Mouse (Mus musculus): ENCODE data around the gene Cnih1.
A peak's percentile ranks its signal among the peaks of the same experiment; 100 is the strongest.
"Not testable (repeated sequence)": the region's sequence is repeated elsewhere in the genome, so short reads cannot be mapped to it uniquely, and the experiment has no call there.

Gene Cnih1

DNA sequence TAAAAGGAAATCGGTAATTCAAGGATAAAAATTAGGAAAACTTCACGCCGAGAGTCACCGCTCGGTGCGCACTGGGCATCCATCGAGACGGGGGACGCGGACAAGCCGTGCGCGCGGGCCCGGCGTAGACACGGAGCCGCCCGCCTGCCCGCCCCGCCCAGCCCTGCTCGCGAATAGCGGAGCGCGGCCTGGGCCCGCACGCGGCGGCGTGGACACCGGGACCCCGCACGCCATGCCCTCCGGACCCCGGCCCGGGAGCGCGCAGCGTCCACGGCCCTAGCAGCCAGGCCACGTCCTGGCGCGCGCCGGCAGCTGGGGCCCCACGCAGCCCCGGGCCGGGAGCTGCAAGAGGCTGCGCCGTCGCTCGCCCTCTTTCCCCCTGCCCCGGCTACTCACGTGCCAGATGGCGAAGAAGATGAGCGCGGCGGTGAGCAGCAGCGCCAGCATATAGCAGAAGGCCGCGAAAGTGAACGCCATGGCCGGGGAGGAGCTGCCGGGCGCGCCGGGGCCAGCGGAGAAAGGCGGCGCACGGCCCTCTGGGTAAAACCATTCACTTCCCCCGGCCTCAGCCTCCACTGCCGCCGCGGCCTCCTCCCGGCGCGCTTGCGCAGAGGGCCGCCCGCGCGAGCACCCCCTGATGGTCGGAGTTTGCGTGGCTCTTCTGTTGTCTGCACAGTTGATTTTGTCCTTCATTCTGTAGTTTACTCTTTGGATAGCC is at the start of gene Cnih1:
Gene Cnih1 (minus strand): TSS at position 625 of the 718 bp plus-strand sequence.
- peak; percentile 94 for DNase-seq (ENCODE audit: low spot score)

DNA sequence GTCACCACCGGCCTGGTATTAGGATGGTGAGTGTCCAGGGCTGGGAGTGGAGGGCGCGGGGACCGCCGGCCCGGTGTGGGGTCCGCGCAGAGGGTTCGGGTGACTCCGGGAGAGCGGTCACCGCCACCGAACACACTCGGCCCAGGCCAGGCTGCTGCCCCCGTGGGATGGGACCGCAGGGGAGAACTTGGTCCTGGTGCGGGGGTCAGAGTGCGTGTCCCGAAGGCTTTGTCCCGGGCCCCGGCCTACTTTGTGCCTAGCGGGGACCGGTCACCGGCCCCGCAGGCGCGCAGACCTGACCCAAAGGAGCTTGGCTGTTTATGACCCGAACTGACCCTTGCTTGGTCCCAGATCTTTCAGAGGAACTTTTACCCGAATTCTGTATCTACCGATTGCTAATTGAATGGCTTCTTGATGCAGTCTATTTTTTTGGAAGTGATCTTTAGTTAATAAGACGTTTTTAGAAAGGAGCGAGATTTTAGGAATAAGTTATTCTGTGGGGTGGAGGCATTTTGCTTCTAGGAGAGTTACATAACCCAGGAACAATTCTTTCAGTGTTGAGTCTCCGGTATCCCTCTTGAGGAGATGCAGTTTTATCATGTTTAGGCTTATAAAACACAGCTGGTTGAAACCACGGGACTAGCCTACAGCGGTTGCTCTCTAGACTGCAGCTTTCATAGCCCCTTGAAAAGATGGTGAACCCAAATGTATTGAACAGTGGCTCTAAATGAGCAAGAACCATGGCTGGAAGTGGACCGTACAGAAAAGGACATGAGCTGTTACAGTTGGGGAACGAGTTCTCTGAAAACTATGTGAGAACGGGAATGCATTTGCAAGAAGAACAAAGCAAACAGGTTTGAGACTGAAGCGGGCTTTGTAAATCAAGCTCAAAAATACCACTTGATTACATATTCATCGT is 44.4 kb upstream of the Cnih1 start:
- DNase-seq (ENCODE audit: low spot score): peak; percentile 70

DNA sequence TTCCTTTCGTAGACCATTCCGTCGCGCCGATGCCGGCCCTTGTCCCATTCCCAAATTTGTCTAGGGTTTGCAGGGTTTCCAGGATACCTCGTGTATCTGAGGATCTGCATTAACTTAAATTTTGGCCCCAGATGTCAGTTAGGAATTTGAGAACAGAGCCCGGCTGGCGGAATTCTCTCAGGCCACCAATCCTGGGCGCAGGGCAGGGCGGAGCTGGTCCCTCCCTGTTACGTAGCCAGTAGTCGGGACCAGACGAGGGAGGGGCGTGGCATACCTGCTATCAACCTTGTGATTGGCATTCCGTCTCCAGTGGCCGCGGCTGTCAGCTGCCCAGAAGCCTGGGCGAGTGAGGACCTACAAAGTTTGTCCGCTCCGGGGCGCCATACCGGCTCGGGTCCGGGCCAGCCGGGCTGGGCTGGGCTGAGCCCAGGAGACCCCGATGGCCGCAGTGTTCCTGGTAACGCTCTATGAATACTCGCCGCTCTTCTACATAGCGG is 43.7 kb upstream of the Cnih1 start, which contains the start of gene Cgrrf1:
Gene Cgrrf1 (plus strand): TSS at position 289 of the 497 bp plus-strand sequence.
- DNase-seq (ENCODE audit: low spot score): peak; percentile 97

DNA sequence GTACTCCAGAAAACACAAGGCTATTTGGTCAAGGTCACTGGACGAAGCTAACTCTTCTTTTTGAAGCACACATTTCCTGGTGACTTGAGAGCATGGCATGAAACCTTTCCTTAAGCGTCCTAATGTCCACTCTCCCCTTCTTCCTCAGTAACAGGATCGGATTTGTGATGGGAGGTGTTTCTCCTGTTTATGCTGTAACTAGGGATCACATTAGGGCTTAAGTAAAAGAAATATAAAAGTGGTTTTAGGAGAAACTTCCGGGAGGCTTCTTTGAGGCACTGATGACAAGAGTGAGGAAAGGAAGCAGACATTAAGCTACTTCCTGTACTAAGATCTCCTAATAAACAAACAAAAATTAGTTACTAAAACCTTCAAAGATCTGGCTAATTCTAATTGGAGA is 43.1 kb upstream of the Cnih1 start:
- DNase-seq (ENCODE audit: low spot score): no peak

- DNase-seq (ENCODE audit: low spot score): no peak
Observed at GRCm38 (mm10) chr14:46827430-46827829, 39.2 kb upstream of the Cnih1 start.

- DNase-seq (ENCODE audit: low spot score): no peak
Observed at GRCm38 (mm10) chr14:46823996-46824395, 35.8 kb upstream of the Cnih1 start.

DNA sequence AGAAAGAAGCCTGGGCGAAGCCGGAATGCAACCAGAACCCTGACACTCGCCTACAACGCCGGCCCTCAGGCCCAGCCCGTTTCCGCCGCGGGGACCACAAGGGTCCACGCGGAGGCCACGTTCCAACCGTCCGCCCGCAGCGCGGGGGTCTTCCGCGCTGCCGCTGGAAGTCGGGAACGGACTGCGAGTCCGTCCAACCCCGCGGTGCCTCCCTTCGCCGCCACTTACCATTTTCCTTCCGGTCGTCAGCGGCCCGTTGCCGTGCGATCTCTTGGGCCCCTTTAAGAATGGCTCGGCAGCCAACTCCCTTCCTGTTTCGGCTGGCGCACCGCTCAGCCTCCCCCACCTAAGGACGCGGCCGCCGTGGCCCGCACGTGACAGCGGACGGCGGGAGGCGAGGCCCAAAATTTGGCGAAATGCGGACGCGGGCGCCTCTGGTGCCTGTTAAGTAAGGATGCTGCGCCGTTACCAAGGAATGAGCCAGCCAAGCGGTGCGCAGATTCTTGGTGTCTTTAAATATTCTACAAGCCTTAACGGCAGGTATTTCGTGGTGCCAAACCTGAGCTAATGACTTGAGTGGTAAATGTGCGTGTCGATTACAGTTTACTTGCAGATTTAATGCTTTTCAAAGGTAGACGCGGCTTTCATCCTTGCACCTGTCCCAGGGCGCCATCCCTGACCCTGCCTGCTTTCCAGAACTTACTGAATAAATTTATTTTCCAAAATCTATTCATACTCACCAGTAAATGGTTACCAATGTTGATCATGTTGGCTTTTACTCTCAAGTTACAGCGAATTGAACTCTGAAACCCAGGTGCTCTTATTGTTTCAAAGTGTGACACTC is 33.9 kb upstream of the Cnih1 start, which contains the start of gene Gmfb:
Gene Gmfb (minus strand): TSS at position 370 of the 844 bp plus-strand sequence.
- DNase-seq (ENCODE audit: low spot score): peak; percentile 95

- DNase-seq (ENCODE audit: low spot score): no peak
Observed at GRCm38 (mm10) chr14:46821271-46821872, 33.2 kb upstream of the Cnih1 start.

DNA sequence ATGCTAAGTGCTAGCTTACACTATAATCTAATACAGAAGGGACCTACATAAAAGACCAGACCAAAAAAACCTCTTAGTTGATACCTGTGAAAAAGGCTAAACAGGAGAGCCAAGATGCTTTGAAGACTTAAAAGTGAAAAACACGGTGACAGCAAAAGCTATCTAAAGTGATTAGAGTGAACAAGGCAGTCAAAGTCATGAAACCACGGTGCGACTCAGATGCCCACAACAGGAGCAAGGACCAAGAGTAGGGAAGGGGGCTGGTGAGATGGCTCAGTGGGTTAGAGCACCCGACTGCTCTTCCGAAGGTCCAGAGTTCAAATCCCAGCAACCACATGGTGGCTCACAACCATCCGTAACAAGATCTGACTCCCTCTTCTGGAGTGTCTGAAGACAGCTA is 31.8 kb upstream of the Cnih1 start:
- not testable (repeated sequence) for DNase-seq (ENCODE audit: low spot score)

GRCm38 (mm10) chr14:46818743-46819142 is 30.5 kb upstream of the Cnih1 start:
- no peak for DNase-seq (ENCODE audit: low spot score)

DNA sequence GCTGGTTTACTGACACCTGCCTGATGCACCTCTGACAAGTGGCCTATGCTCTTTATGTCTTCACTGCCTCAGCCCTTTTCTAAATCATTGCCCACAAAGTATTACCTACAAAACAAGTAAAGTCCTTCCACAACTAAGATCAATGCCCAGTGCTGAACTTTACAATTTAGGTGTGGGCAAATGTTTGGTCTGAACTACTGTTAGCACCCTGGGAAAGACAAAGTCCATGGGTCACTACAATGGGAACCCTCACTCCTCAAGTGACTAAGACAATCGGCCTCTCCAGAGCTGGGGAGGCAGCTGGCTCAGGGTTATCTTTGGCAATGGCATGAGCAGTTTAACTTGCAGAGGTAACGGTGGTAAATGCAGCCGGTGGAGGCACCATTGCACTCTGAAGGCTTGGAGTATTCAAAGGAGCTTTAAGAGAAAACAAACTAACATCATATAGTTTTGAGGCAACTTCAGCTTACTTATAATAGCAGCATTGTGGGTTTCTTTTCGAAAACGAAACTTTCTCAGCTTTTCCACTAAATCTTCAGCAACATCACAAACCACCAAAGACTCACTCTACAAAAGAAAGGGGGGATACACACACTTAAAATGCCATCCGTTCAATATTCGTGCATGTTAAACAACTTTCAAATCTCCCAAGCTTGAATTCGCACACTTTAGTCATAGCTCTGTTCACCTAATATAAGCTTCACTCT is 28.9 kb upstream of the Cnih1 start:
- no peak for DNase-seq (ENCODE audit: low spot score)

DNA sequence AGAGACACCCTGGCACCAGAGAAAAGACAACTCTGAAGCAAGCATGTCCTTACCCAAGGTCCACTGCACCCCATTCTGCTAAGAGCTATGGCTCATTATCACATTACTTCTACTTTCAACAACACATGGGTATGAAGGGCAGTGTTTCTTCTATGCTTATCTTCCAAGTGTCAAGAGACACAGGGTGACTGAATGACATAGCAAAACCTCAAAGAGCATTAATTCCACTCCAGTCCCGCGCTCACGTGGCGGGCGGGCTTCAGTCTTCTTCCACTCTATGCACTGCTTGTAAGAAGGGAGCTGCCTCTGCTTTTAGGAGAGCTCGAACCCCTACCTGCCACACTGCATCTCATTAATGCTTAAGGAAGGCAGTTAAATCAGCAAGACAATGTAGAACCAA is 27.4 kb upstream of the Cnih1 start:
- peak; percentile 21 for DNase-seq (ENCODE audit: low spot score)

DNA sequence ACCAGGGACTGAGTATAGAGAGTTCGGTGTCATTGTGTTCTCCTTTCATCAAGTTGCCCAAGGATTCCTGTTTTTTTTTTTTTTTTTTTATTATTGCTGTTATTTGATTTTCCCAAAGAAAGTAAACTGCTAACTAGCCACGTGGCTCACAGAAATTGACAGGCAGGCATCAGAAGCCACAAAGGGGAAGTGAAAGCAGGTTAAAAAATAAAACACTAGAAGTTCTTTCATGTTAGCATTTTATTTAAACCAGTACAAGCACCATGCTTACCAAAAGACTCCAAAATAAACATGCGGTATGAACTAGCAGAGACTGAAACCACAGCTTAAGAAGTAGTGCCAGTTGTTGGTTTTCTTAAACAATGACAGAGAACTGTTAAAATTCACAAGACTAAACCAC is 19.7 kb upstream of the Cnih1 start:
- DNase-seq (ENCODE audit: low spot score): no peak

- DNase-seq (ENCODE audit: low spot score): peak; percentile 30
Observed at GRCm38 (mm10) chr14:46806186-46806585, 18.0 kb upstream of the Cnih1 start.

GRCm38 (mm10) chr14:46803791-46804190 is 15.6 kb upstream of the Cnih1 start:
- peak; percentile 16 for DNase-seq (ENCODE audit: low spot score)

- DNase-seq (ENCODE audit: low spot score): peak; percentile 34
Observed at GRCm38 (mm10) chr14:46803259-46803658, 15.0 kb upstream of the Cnih1 start.

- DNase-seq (ENCODE audit: low spot score): peak; percentile 30
Observed at GRCm38 (mm10) chr14:46800684-46801345, 12.6 kb upstream of the Cnih1 start.

DNA sequence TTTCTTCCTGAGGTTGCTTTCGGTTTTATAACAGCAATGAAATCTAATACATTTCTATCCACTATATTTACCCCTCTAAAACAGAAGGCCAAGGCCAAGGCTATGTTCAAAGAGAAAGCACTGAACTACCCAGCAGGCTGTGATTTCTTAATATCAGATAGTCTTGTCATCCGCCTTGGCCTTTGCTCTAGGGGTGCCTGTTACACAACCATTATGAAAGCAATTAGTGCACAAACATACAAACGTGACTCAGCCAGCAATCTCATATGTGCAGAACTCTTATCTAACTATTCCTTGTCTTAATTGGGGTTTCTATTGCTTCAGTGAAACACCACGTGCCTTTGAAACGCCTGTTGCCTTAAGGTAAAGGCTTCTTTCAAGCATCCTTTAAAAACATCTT is 5.9 kb upstream of the Cnih1 start:
- no peak for DNase-seq (ENCODE audit: low spot score)

DNA sequence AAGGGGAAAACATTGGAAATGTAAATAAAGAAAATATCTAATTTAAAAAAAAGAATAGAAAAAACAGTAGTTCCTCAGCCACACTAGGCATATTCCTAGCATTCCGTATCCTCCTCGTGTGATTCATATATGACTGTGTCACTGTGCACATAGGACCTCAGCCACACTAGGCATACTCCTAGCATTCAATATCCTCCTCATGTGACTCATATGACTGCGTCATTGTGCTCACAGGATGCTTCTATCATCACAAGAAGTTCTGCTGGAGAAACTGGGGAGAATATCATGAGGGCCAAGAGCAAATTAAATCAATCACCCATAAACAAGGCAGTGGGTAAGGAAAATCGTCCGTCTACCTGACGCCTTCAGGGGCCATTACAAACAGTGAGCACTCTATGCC is 2.5 kb upstream of the Cnih1 start:
- DNase-seq (ENCODE audit: low spot score): no peak

- DNase-seq (ENCODE audit: low spot score): peak; percentile 37
Observed at GRCm38 (mm10) chr14:46790303-46790702, 2.1 kb upstream of the Cnih1 start.

Measured in testis, postnatal 10 days (tissue).